Mouse (Mus musculus) CH12.LX (cell line): ENCODE data around the gene Cox15. TPM values are rescaled to one million over a fixed set of nuclear protein-coding genes. Genes with fewer than 3 reads are reported as not detected.

Experiments used
- DNase-seq: peaks from one replicate; pipeline ENCODE4 v3.0.0-alpha.2; 2013; ENCODE audit errors: extremely low read depth
- H3K27ac ChIP-seq: 2 replicates; pipeline ENCODE4 v1.5.1; 2012; ENCODE audit warnings: low read depth, mild to moderate bottlenecking, control low read depth, moderate library complexity; ENCODE audit not compliant: insufficient read depth
- H3K27me3 ChIP-seq: replicated peaks from 2 replicates; pipeline ENCODE3; 2012; ENCODE audit warnings: inconsistent platforms
- H3K36me3 ChIP-seq, 2 experiments: replicated peaks in 1 of 2; 2 replicates each; pipeline versions ENCODE3 to v1.6.1; 2012; ENCODE audit warnings: inconsistent platforms in 1 of 2, low read length in 1 of 2, mild to moderate bottlenecking in 1 of 2, mixed read lengths in 1 of 2, moderate library complexity in 1 of 2; ENCODE audit not compliant: control insufficient read depth in 1 of 2, insufficient read depth in 1 of 2
- H3K4me1 ChIP-seq, 2 experiments: 2 replicates each; pipeline ENCODE4 v1.6.1; 2012; ENCODE audit warnings: inconsistent platforms in 1 of 2, moderate library complexity in 1 of 2; ENCODE audit not compliant: insufficient read depth in 2 of 2, control insufficient read depth in 1 of 2
- H3K4me2 ChIP-seq: 2 replicates; pipeline ENCODE4 v1.6.1; 2012; ENCODE audit warnings: low read depth, mild to moderate bottlenecking, control low read depth; ENCODE audit not compliant: poor library complexity, insufficient read depth, severe bottlenecking
- H3K4me3 ChIP-seq, 3 experiments: fragments of 150-350 bp in 1 of 3; sonication (generic) in 1 of 3; replicated peaks in 1 of 3; 2 replicates each; pipeline versions ENCODE3 to v1.5.1; 2011 to 2012; ENCODE audit warnings: low read depth in 2 of 3, low read length in 2 of 3, mild to moderate bottlenecking in 2 of 3, moderate library complexity in 2 of 3, control low read depth in 1 of 3, improper control_type of control experiment in 1 of 3, inconsistent platforms in 1 of 3, mixed read lengths in 1 of 3; ENCODE audit not compliant: poor library complexity in 1 of 3
- H3K79me2 ChIP-seq: replicated peaks from 2 replicates; pipeline ENCODE4 v1.6.1; 2012; ENCODE audit warnings: mild to moderate bottlenecking, moderate library complexity; ENCODE audit not compliant: control insufficient read depth, poor library complexity, insufficient read depth, severe bottlenecking; ENCODE audit errors: extremely low read depth
- H3K9ac ChIP-seq: 2 replicates; pipeline ENCODE4 v1.6.1; 2012; ENCODE audit warnings: low read depth, mild to moderate bottlenecking, control low read depth, moderate library complexity; ENCODE audit not compliant: insufficient read depth
- H3K9me3 ChIP-seq: replicated peaks from 2 replicates; pipeline ENCODE3; 2012; ENCODE audit warnings: low read length, inconsistent platforms, mixed read lengths
- BHLHE40 ChIP-seq: IDR thresholded peaks from 2 replicates; pipeline ENCODE4 v1.6.1; 2011; ENCODE audit warnings: mild to moderate bottlenecking, low read depth, low read length, improper control_type of control experiment
- CHD2 ChIP-seq: IDR thresholded peaks from 2 replicates; pipeline ENCODE4 v1.6.1; 2011; ENCODE audit warnings: low read length, improper control_type of control experiment
- CTCF ChIP-seq, 2 experiments: IDR thresholded peaks in 1 of 2; conservative IDR thresholded peaks in 1 of 2; 2 replicates each; pipeline ENCODE4 v1.5.1; 2011 to 2012; ENCODE audit warnings: low read depth in 2 of 2, low read length in 2 of 2, improper control_type of control experiment in 1 of 2, inconsistent platforms in 1 of 2, mild to moderate bottlenecking in 1 of 2, moderate library complexity in 1 of 2
- EP300 ChIP-seq: IDR thresholded peaks from 2 replicates; pipeline ENCODE4 v1.6.1; 2011; ENCODE audit warnings: low read length, improper control_type of control experiment
- ETS1 ChIP-seq: conservative IDR thresholded peaks from 2 replicates; pipeline ENCODE4 v1.6.1; 2012; ENCODE audit warnings: low read depth, mild to moderate bottlenecking, inconsistent platforms, low read length, improper control_type of control experiment, moderate library complexity
- GABPA ChIP-seq: IDR thresholded peaks from 2 replicates; pipeline ENCODE4 v1.6.1; 2012; ENCODE audit warnings: low read depth, low read length, improper control_type of control experiment, inconsistent platforms; ENCODE audit not compliant: insufficient replicate concordance
- IRF4 ChIP-seq: IDR thresholded peaks from 2 replicates; pipeline ENCODE4 v1.6.1; 2014; ENCODE audit warnings: low read depth, mild to moderate bottlenecking, inconsistent platforms, low read length, improper control_type of control experiment
- JUN ChIP-seq: IDR thresholded peaks from 2 replicates; pipeline ENCODE4 v1.6.1; 2011; ENCODE audit warnings: low read depth, mild to moderate bottlenecking, low read length, improper control_type of control experiment, moderate library complexity; ENCODE audit not compliant: insufficient read depth
- JUND ChIP-seq: conservative IDR thresholded peaks from 2 replicates; pipeline ENCODE4 v1.6.1; 2011; ENCODE audit warnings: low read depth, low read length, improper control_type of control experiment
- KAT2A ChIP-seq: IDR thresholded peaks from 2 replicates; pipeline ENCODE4 v1.6.1; 2012; ENCODE audit warnings: low read length, improper control_type of control experiment, inconsistent platforms; ENCODE audit not compliant: insufficient replicate concordance
- MAX ChIP-seq: IDR thresholded peaks from 2 replicates; pipeline ENCODE4 v1.6.1; 2011; ENCODE audit warnings: low read length, improper control_type of control experiment
- MAZ ChIP-seq: IDR thresholded peaks from 2 replicates; pipeline ENCODE4 v1.6.1; 2012; ENCODE audit warnings: low read depth, mild to moderate bottlenecking, inconsistent platforms, low read length, improper control_type of control experiment, moderate library complexity
- MXI1 ChIP-seq: IDR thresholded peaks from 2 replicates; pipeline ENCODE4 v1.6.1; 2011; ENCODE audit warnings: mild to moderate bottlenecking, low read depth, low read length, improper control_type of control experiment
- NELFE ChIP-seq: IDR thresholded peaks from 2 replicates; pipeline ENCODE4 v1.6.1; 2011; ENCODE audit warnings: low read depth, low read length, improper control_type of control experiment
- PAX5 ChIP-seq: IDR thresholded peaks from 2 replicates; pipeline ENCODE4 v1.6.1; 2012; ENCODE audit warnings: low read length, inconsistent platforms, mixed read lengths
- POLR2A ChIP-seq: IDR thresholded peaks from 2 replicates; pipeline ENCODE4 v1.6.1; 2011; ENCODE audit warnings: low read depth, mild to moderate bottlenecking, improper control_type of control experiment, low read length
- POLR2AphosphoS2 ChIP-seq: IDR thresholded peaks from 2 replicates; pipeline ENCODE4 v1.6.1; 2011; ENCODE audit warnings: low read depth, low read length, improper control_type of control experiment
- RAD21 ChIP-seq: IDR thresholded peaks from 2 replicates; pipeline ENCODE4 v1.6.1; 2011; ENCODE audit warnings: low read depth, mild to moderate bottlenecking, low read length, improper control_type of control experiment, moderate library complexity
- RCOR1 ChIP-seq: conservative IDR thresholded peaks from 2 replicates; pipeline ENCODE4 v1.6.1; 2012; ENCODE audit warnings: low read depth, mild to moderate bottlenecking, inconsistent platforms, low read length, improper control_type of control experiment
- SIN3A ChIP-seq: IDR thresholded peaks from 2 replicates; pipeline ENCODE4 v1.6.1; 2012; ENCODE audit warnings: low read length, improper control_type of control experiment, inconsistent platforms
- SMC3 ChIP-seq: IDR thresholded peaks from 2 replicates; pipeline ENCODE4 v1.6.1; 2011; ENCODE audit warnings: low read depth, low read length, improper control_type of control experiment
- TBP ChIP-seq: conservative IDR thresholded peaks from 2 replicates; pipeline ENCODE4 v1.6.1; 2011; ENCODE audit warnings: low read depth, low read length, improper control_type of control experiment
- TCF12 ChIP-seq: IDR thresholded peaks from 2 replicates; pipeline ENCODE4 v1.6.1; 2014; ENCODE audit warnings: low read depth, mild to moderate bottlenecking, inconsistent platforms, low read length, improper control_type of control experiment
- UBTF ChIP-seq: IDR thresholded peaks from 2 replicates; pipeline ENCODE4 v1.6.1; 2012; ENCODE audit warnings: low read depth, mild to moderate bottlenecking, inconsistent platforms, low read length, improper control_type of control experiment, moderate library complexity
- USF2 ChIP-seq: conservative IDR thresholded peaks from 2 replicates; pipeline ENCODE4 v1.6.1; 2011; ENCODE audit warnings: low read depth, low read length, improper control_type of control experiment
- ZNF384 ChIP-seq: IDR thresholded peaks from 2 replicates; pipeline ENCODE4 v1.6.1; 2012; ENCODE audit warnings: low read depth, low read length, improper control_type of control experiment, inconsistent platforms
- dilution Hi-C: fragments of 300-500 bp; cut with MboI; formaldehyde crosslinking; loops from 2 replicates; pipeline ENCODE4 v1.14.3; 2020; ENCODE audit warnings: low sequenced_read_pairs; ENCODE audit not compliant: extremely low pct_unique_long_range_greater_than_20kb, extremely low pct_ligation_motif_present
- in situ Hi-C: fragments of 300-500 bp; cut with MboI; formaldehyde crosslinking; loops from 3 replicates; pipeline ENCODE4 v1.14.3; 2019; ENCODE audit warnings: low sequenced_read_pairs, low pct_ligation_motif_present, low pct_unique_long_range_greater_than_20kb, mixed read lengths
- polyA plus RNA-seq: library from polyadenylated mRNA; unstranded; fragments of >175 nt; gene quantifications from 2 replicates; pipeline ENCODE4 v1.2.1, GENCODE M21; 2012; ENCODE audit warnings: low read depth; ENCODE audit not compliant: insufficient read length
- total RNA-seq, 2 experiments: library from RNA; depleted of rRNA; stranded (reverse); fragments of 300-350 nt in 1 of 2; fragments of >200 nt in 1 of 2; gene quantifications; 2 replicates each; pipeline ENCODE4 v1.2.3; 2012 to 2014

The Cox15 gene
- total and polyA plus RNA-seq, 3 experiments, result 17.4 to 26.9 (median 18.1) TPM

- TF ChIP-seq MAX, result no peak
- TF ChIP-seq SMC3, result no peak
- TF ChIP-seq PAX5, result no peak
- no peak for TF ChIP-seq TBP
- no peak for TF ChIP-seq POLR2A
- TF ChIP-seq BHLHE40, result no peak
- no peak for TF ChIP-seq JUN
- TF ChIP-seq IRF4, result no peak
- no peak for TF ChIP-seq TCF12
- TF ChIP-seq RCOR1, result no peak
- TF ChIP-seq USF2, result no peak
- TF ChIP-seq RAD21, result no peak
- TF ChIP-seq GABPA, result no peak
- TF ChIP-seq CHD2, result no peak
- TF ChIP-seq ETS1, result no peak
- TF ChIP-seq UBTF, result no peak
- TF ChIP-seq MXI1, result no peak
- no peak for TF ChIP-seq NELFE
- Histone ChIP-seq H3K4me3 (no peak overlapping the region), H3K36me3 (peaks cover 73 to 98% of the 10 kb centered on the region in 2 experiments)
Measured at GRCm38 (mm10) chr19:43743401-43743800, 9.4 kb downstream of the Cox15 start.

GRCm38 (mm10) chr19:43738409-43738808 lies 14.4 kb downstream of the Cox15 start:
- DNase-seq, result no peak
- Histone ChIP-seq H3K9me3 (peaks cover 3% of the 10 kb centered on the region), H3K9ac (no peak overlapping the region), H3K4me3 (no peak overlapping the region), H3K4me2 (no peak overlapping the region), H3K27ac (no peak overlapping the region), H3K27me3 (no peaks in the 10 kb centered on the region), H3K79me2 (no peaks in the 10 kb centered on the region), H3K4me1 (no peaks in the 10 kb centered on the region), H3K36me3 (peaks cover 77 to 94% of the 10 kb centered on the region in 2 experiments)
- no peak for TF ChIP-seq POLR2A
- TF ChIP-seq MXI1, result no peak
- no peak for TF ChIP-seq SIN3A
- TF ChIP-seq SMC3, result no peak
- no peak for TF ChIP-seq CHD2
- no peak for TF ChIP-seq ETS1
- no peak for TF ChIP-seq MAX
- TF ChIP-seq UBTF, result no peak
- TF ChIP-seq KAT2A, result no peak
- TF ChIP-seq JUND, result no peak
- TF ChIP-seq ZNF384, result no peak
- no peak for TF ChIP-seq JUN
- TF ChIP-seq EP300, result no peak
- no peak for TF ChIP-seq GABPA
- TF ChIP-seq POLR2AphosphoS2, result no peak
- TF ChIP-seq TBP, result no peak
- no peak for TF ChIP-seq MAZ
- no peak for TF ChIP-seq CTCF (conservative IDR thresholded peaks at IDR 0.05 in 1 of 2, IDR thresholded peaks at IDR 0.05 in 1 of 2; ENCODE audit: low read depth in 2 of 2, low read length in 2 of 2)
- dilution Hi-C loops, result no loop called here
- in situ Hi-C loops, result no loop called here

More at GRCm38 (mm10) chr19:43743401-43743800, 9.4 kb downstream of the Cox15 start:
- no peaks in the 10 kb centered on the region for H3K27me3 ChIP-seq
- dilution Hi-C loops (no loop called here), in situ Hi-C loops (no loop called here)
- no peak overlapping the region for H3K9ac ChIP-seq
- no peaks in the 10 kb centered on the region for H3K4me1 ChIP-seq
- H3K27ac ChIP-seq, result no peak overlapping the region
- no peak overlapping the region for H3K4me2 ChIP-seq
- no peaks in the 10 kb centered on the region for H3K79me2 ChIP-seq
- DNase-seq, result no peak
- peaks cover 1% of the 10 kb centered on the region for H3K9me3 ChIP-seq
